Mouse (Mus musculus): ENCODE data around the gene Cdhr2. TPM values are rescaled to one million over a fixed set of nuclear protein-coding genes. Genes with fewer than 3 reads are reported as not detected.

The Cdhr2 gene
- total RNA-seq, 2 experiments from 2014 or later: 0.58 to 0.73 TPM

- no peak for DNase-seq (ENCODE audit: low spot score in 2 of 2)
These were observed 65.8 kb downstream of the Cdhr2 start for GRCm38 (mm10) chr13:54767012-54767411.

DNA sequence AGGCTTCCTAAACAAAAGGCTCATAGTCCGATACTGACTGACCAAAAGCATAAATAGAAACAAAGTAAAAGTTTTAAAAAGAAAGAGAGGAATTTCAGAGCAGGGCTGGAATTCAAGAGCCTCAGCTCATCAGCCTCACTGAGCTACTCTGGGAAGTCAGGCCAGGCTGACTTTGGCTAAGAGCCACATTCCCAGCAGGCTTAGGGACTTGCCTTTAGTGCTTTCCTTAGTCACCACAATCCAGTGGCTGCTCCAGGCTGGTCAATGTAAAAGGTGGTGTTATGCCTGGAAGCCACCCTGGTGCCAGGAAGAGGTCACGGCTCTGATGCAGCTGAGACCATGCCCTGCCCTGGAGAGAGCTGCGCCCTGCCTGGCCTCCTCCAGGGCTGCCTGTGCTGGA is 79.3 kb downstream of the Cdhr2 start:
- peak; percentile 65 to 75 for DNase-seq (ENCODE audit: low spot score in 2 of 2)

GRCm38 (mm10) chr13:54781086-54781485 is 79.8 kb downstream of the Cdhr2 start:
- DNase-seq (ENCODE audit: low spot score in 2 of 2): peak; percentile 53 to 58

- no peak for DNase-seq (ENCODE audit: low spot score in 2 of 2)
These were observed 82.0 kb downstream of the Cdhr2 start for GRCm38 (mm10) chr13:54783235-54783634.

DNA sequence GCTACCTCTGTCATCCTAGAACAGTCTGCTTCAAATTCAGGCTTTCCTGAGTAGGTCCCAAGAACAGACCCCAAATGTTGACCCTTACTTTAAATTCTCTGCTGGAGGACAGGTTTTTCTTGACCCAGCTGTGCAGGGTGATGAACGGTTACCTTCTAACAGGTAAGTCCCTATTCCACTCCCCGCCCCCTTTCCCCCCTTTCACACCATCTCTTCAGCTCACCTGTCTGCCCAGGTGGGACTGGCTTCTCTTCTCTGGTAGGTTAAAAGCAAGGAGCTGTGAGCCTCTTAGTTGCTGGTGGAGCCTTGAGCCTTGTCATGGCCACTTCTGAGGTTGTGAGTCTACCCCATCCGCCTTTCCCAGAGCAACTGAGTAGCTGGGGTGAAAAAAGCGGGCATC is 82.4 kb downstream of the Cdhr2 start, which contains the start of gene Eif4e1b:
Gene Eif4e1b (plus strand): TSS at position 301 of the 400 bp plus-strand sequence.
- no peak for DNase-seq (ENCODE audit: low spot score in 2 of 2)

Other genes starting within 250 kb of the Cdhr2 start
- gene Thoc3, start 232.6 kb upstream of the Cdhr2 start, total RNA-seq (2021): 10 to 100 TPM; 32.1 to 33.1 TPM
- 10 to 100 TPM; 15.5 to 16.9 TPM for gene Simc1, start 197.7 kb upstream of the Cdhr2 start, total RNA-seq (2021)
- gene 4833439L19Rik, start 136.0 kb upstream of the Cdhr2 start, total RNA-seq (2021): 100 to 1,000 TPM; 135 to 137 TPM
- gene Arl10, start 126.4 kb upstream of the Cdhr2 start, total RNA-seq (2021): 10 to 100 TPM; 28.2 to 30.3 TPM
- 10 to 100 TPM; 23.5 to 24.6 TPM for gene Nop16, start 111.4 kb upstream of the Cdhr2 start, total RNA-seq (2021)
- 100 to 1,000 TPM; 136 to 144 TPM for gene Higd2a, start 111.3 kb upstream of the Cdhr2 start, total RNA-seq (2021)
- 100 to 1,000 TPM; 280 to 320 TPM for gene Cltb, start 90.1 kb upstream of the Cdhr2 start, total RNA-seq (2021)
- 10 to 100 TPM; 55.9 to 56.8 TPM for gene Faf2, start 79.7 kb upstream of the Cdhr2 start, total RNA-seq (2021)
- gene Rnf44, start 7.6 kb upstream of the Cdhr2 start, total RNA-seq (2021): 100 to 1,000 TPM; 168 to 172 TPM
- 100 to 1,000 TPM; 131 to 133 TPM for gene Gprin1, start 48.4 kb downstream of the Cdhr2 start, total RNA-seq (2021)
- 100 to 1,000 TPM; 925 to 932 TPM for gene Sncb, start 65.1 kb downstream of the Cdhr2 start, total RNA-seq (2021)
- gene Eif4e1b, start 82.5 kb downstream of the Cdhr2 start, total RNA-seq (2021): not detected
- 10 to 100 TPM; 95.4 to 97.6 TPM for gene Tspan17, start 87.9 kb downstream of the Cdhr2 start, total RNA-seq (2021)
- 100 to 1,000 TPM; 104 to 107 TPM for gene Unc5a, start 247.9 kb downstream of the Cdhr2 start, total RNA-seq (2021)